ENCODE assay signal across 9 mouse cellular contexts in the genomic region with DNA sequence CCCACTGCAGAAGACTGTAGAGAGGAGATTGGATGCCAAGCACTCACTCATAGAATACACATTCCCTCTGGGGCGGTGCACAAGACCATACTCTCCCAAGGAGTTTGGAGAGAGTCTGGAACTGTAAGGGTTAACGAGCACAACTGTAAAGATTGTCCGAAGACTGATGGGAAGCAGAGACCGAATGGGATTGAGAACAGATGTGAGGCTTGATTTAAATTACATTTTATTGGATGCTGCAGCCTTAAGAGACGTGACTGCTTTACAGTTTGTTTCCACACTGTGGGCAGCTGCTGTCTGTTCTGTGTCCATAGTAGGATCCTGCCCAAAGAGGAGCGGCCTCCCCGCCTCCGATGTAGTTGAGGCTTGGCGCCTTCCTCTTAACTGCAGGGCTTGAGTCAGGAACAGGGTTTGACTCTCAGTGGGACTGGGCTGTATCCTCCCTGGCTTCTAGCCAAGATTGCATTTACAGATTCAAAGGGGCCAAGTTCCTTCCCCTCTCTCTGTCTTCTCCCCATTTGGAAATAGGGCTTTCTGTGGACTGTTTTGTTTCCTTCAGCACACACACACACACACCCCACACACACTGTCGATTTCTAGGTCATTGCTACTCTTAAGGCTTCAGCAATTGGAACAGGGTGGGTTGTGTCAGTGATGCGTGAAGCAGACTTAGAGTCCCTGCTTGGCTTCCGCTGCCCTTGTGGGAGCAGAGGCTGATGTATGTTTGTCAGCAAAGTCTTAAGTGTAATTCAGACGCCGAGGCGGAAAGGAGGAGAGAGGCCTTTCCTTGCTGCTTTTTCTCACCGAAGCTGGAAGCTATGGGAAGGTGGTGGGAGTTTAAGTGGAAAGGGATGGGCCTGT. TPM values are rescaled to one million over a fixed set of nuclear protein-coding genes. Genes with fewer than 3 reads are reported as not detected.
DNase-seq lines count a peak whose midpoint lies in the region; ATAC-seq and TF ChIP-seq lines count a peak whose summit lies in the region.
"Not testable (repeated sequence)": the region's sequence is repeated elsewhere in the genome, so short reads cannot be mapped to it uniquely, and the experiment has no call there.
"Had no signal": no experiment of that assay in that cellular context is flagged by ENCODE, and none has a peak within 500 bp of the region (broad histone marks: within the 10 kb centered on the region; RNA-seq: fewer than 3 reads in every experiment).

No protein-coding gene starts in this region.

- in situ Hi-C loops in CH12.LX (cut with MboI; ENCODE audit: low pct_ligation_motif_present, low pct_unique_long_range_greater_than_20kb, low sequenced_read_pairs): not testable (repeated sequence)

- not testable (repeated sequence) for TF ChIP-seq CTCF in CH12.LX (conservative IDR thresholded peaks at IDR 0.05 in 1 of 2, IDR thresholded peaks at IDR 0.05 in 1 of 2; ENCODE audit: low read depth in 2 of 2, low read length in 2 of 2)

- not testable (repeated sequence) for H3K27ac ChIP-seq in CH12.LX (ENCODE audit: insufficient read depth, low read depth)
- H3K27ac ChIP-seq in heart, embryonic 16.5 days (ENCODE audit: low read length): peak overlapping the region; percentile 40
- peak overlapping the region; percentile 93 for H3K27ac ChIP-seq in intestine, embryonic 15.5 days
- peak overlapping the region; percentile 96 for H3K27ac ChIP-seq in limb, embryonic 12.5 days

- 56% methylated on average over 16 of the region's 16 CpGs for WGBS in heart, embryonic 16.5 days
- 28% methylated on average over 16 of the region's 16 CpGs for WGBS in intestine, embryonic 15.5 days
- 16% methylated on average over 16 of the region's 16 CpGs for WGBS in limb, embryonic 12.5 days

- H3K4me1 ChIP-seq in CH12.LX (ENCODE audit: control insufficient read depth in 1 of 2, insufficient read depth in 2 of 2): peaks cover 27 to 51% of the 10 kb centered on the region in 2 experiments
- H3K4me1 ChIP-seq in heart, embryonic 16.5 days (ENCODE audit: control insufficient read depth, insufficient read depth, low read length): peaks cover 41% of the 10 kb centered on the region
- peaks cover 59% of the 10 kb centered on the region for H3K4me1 ChIP-seq in intestine, embryonic 15.5 days (replicated peaks)
- peaks cover 68% of the 10 kb centered on the region for H3K4me1 ChIP-seq in limb, embryonic 12.5 days (replicated peaks)

- not testable (repeated sequence) for H3K4me3 ChIP-seq in CH12.LX (replicated peaks in 1 of 3; ENCODE audit: low read depth in 2 of 3, low read length in 2 of 3, poor library complexity in 1 of 3); heart, embryonic 16.5 days (ENCODE audit: low read length); intestine, embryonic 15.5 days (replicated peaks)
- 0 out of 2 replicates have a peak overlapping the region, but pooled peaks have one; percentile 1 for H3K4me3 ChIP-seq in limb, embryonic 12.5 days (replicated peaks)

- not testable (repeated sequence) for H3K27me3 ChIP-seq in CH12.LX (replicated peaks); heart, embryonic 16.5 days (ENCODE audit: control insufficient read depth, insufficient read depth, low read length); intestine, embryonic 15.5 days (replicated peaks); limb, embryonic 12.5 days

- TF ChIP-seq EP300 in CH12.LX (IDR thresholded peaks at IDR 0.05; ENCODE audit: low read length): not testable (repeated sequence)

- TF ChIP-seq POLR2A in CH12.LX (IDR thresholded peaks at IDR 0.05; ENCODE audit: low read depth, low read length): 0 out of 2 replicates have a peak, but pooled peaks have one; percentile 27

- ATAC-seq in heart, embryonic 16.5 days (replicated peaks; ENCODE audit: extremely low read depth, insufficient read depth, low FRiP score): peak; percentile 38; the same call in 1 of the 2 replicates
- ATAC-seq in intestine, embryonic 15.5 days: peak; percentile 79
- peak; percentile 60 for ATAC-seq in limb, embryonic 12.5 days (ENCODE audit: insufficient number of reproducible peaks, insufficient read depth, low FRiP score, low TSS enrichment, low read depth)

- not testable (repeated sequence) for DNase-seq in CH12.LX (ENCODE audit: extremely low read depth)
- peak; percentile 66 for DNase-seq in embryo, embryonic 11 days
- peak; percentile 79 for DNase-seq in forelimb bud, embryonic 11.5 days (ENCODE audit: low read depth, low spot score)
- peak; percentile 72 for DNase-seq in lung, postnatal 10 days
- peak; percentile 68 for DNase-seq in retina, postnatal 1 day

- H3K9me3 ChIP-seq in CH12.LX (replicated peaks; ENCODE audit: low read length); heart, embryonic 16.5 days (replicated peaks; ENCODE audit: control insufficient read depth, low read length); intestine, embryonic 15.5 days; limb, embryonic 12.5 days: not testable (repeated sequence)

- peaks cover 44 to 67% of the 10 kb centered on the region in 2 experiments for H3K36me3 ChIP-seq in CH12.LX (replicated peaks in 1 of 2; ENCODE audit: control insufficient read depth in 1 of 2, insufficient read depth in 1 of 2, low read length in 1 of 2)
- H3K36me3 ChIP-seq in heart, embryonic 16.5 days (ENCODE audit: control insufficient read depth, insufficient read depth): not testable (repeated sequence)
- peaks cover 11% of the 10 kb centered on the region for H3K36me3 ChIP-seq in intestine, embryonic 15.5 days
- H3K36me3 ChIP-seq in limb, embryonic 12.5 days: peaks cover 33% of the 10 kb centered on the region

- TF ChIP-seq RAD21 in CH12.LX (IDR thresholded peaks at IDR 0.05; ENCODE audit: low read depth, low read length): not testable (repeated sequence)

- H3K9ac ChIP-seq in CH12.LX (ENCODE audit: insufficient read depth, low read depth); heart, embryonic 16.5 days (ENCODE audit: low read length); limb, embryonic 12.5 days (replicated peaks): not testable (repeated sequence)
- H3K9ac ChIP-seq in intestine, embryonic 15.5 days: peak overlapping the region; percentile 12; the same call in 1 of the 2 replicates

- not testable (repeated sequence) for H3K4me2 ChIP-seq in CH12.LX (ENCODE audit: insufficient read depth, low read depth, poor library complexity, severe bottlenecking); heart, embryonic 16.5 days (ENCODE audit: low read depth, low read length)
- H3K4me2 ChIP-seq in intestine, embryonic 15.5 days (replicated peaks): peak overlapping the region; percentile 22; the same call in 1 of the 2 replicates
- peak overlapping the region; percentile 32 for H3K4me2 ChIP-seq in limb, embryonic 12.5 days

- H3K79me2 ChIP-seq in CH12.LX (replicated peaks; ENCODE audit: control insufficient read depth, extremely low read depth, insufficient read depth, poor library complexity, severe bottlenecking): not testable (repeated sequence)

- dilution Hi-C loops in CH12.LX (cut with MboI; ENCODE audit: extremely low pct_ligation_motif_present, extremely low pct_unique_long_range_greater_than_20kb, low sequenced_read_pairs): not testable (repeated sequence)

RNA-seq across cellular contexts. Expression of gene Rara, which starts 4.5 kb away (rescaled TPM):
- 11.1 and 12.1 TPM in 2 replicates for total RNA-seq in CH12.LX (2012; rRNA removed)
- total RNA-seq in CH12.LX (2014; rRNA removed): 2.7 and 4.5 TPM in 2 replicates
- 12.4 and 13.7 TPM in 2 replicates for polyA plus RNA-seq in CH12.LX (2012; ENCODE audit: insufficient read length, low read depth)
- polyA plus RNA-seq in heart, embryonic 16.5 days (2015; fragmentation: Nextera tagmentation; extraction: Ambion mirVana): 28.2 and 28.6 TPM in 2 replicates
- 30.7 and 31.5 TPM in 2 replicates for polyA plus RNA-seq in intestine, embryonic 15.5 days (2015; fragmentation: Nextera tagmentation; extraction: Ambion mirVana)
- polyA plus RNA-seq in limb, embryonic 12.5 days (2016; fragmentation: Nextera tagmentation; extraction: Ambion mirVana): 47.1 TPM in 2 replicates

RNA-seq across cellular contexts. Expression of gene Cdc6, which starts 15.5 kb away (rescaled TPM):
- total RNA-seq in CH12.LX (2012; rRNA removed) (47.4 and 78.9 TPM in 2 replicates), CH12.LX (2014; rRNA removed) (93.7 and 99.3 TPM in 2 replicates)
- 81.3 and 91.9 TPM in 2 replicates for polyA plus RNA-seq in CH12.LX (2012; ENCODE audit: insufficient read length, low read depth)
- polyA plus RNA-seq in heart, embryonic 16.5 days (2015; fragmentation: Nextera tagmentation; extraction: Ambion mirVana): 18.6 and 23.0 TPM in 2 replicates
- 24.0 and 26.7 TPM in 2 replicates for polyA plus RNA-seq in intestine, embryonic 15.5 days (2015; fragmentation: Nextera tagmentation; extraction: Ambion mirVana)
- polyA plus RNA-seq in limb, embryonic 12.5 days (2016; fragmentation: Nextera tagmentation; extraction: Ambion mirVana): 44.8 and 48.5 TPM in 2 replicates

RNA-seq across cellular contexts. Expression of gene Wipf2, which starts 59.6 kb away (rescaled TPM):
- total RNA-seq in CH12.LX (2012; rRNA removed) (4.7 TPM in 2 replicates), CH12.LX (2014; rRNA removed) (1.9 and 2.1 TPM in 2 replicates)
- polyA plus RNA-seq in CH12.LX (2012; ENCODE audit: insufficient read length, low read depth): 7.7 and 9.7 TPM in 2 replicates
- 3.1 and 3.4 TPM in 2 replicates for polyA plus RNA-seq in heart, embryonic 16.5 days (2015; fragmentation: Nextera tagmentation; extraction: Ambion mirVana)
- 3.7 and 4.2 TPM in 2 replicates for polyA plus RNA-seq in intestine, embryonic 15.5 days (2015; fragmentation: Nextera tagmentation; extraction: Ambion mirVana)
- 5.6 and 5.8 TPM in 2 replicates for polyA plus RNA-seq in limb, embryonic 12.5 days (2016; fragmentation: Nextera tagmentation; extraction: Ambion mirVana)

RNA-seq across cellular contexts. Expression of gene Gjd3, which starts 59.7 kb away (rescaled TPM):
- total RNA-seq in CH12.LX (2012; rRNA removed) (0.47 and 0.50 TPM in 2 replicates), CH12.LX (2014; rRNA removed) (not detected in 2 replicates)
- not detected in 2 replicates for polyA plus RNA-seq in CH12.LX (2012; ENCODE audit: insufficient read length, low read depth)
- polyA plus RNA-seq in heart, embryonic 16.5 days (2015; fragmentation: Nextera tagmentation; extraction: Ambion mirVana): 4.1 and 4.5 TPM in 2 replicates
- polyA plus RNA-seq in intestine, embryonic 15.5 days (2015; fragmentation: Nextera tagmentation; extraction: Ambion mirVana): 0.20 and 0.35 TPM in 2 replicates
- polyA plus RNA-seq in limb, embryonic 12.5 days (2016; fragmentation: Nextera tagmentation; extraction: Ambion mirVana): 0.51 TPM in 1 of 2 replicates, not detected in the other
- polyA plus RNA-seq: macrophage had no signal
